Mouse (Mus musculus): Measurements from ENCODE around the gene Pnkd. TPM values are rescaled to one million over a fixed set of nuclear protein-coding genes. Genes with fewer than 3 reads are reported as not detected.
A peak's percentile ranks its signal among the peaks of the same experiment; 100 is the strongest.

Pnkd gene
- total and polyA plus RNA-seq, 2 experiments: 28.0 to 130 TPM

DNA sequence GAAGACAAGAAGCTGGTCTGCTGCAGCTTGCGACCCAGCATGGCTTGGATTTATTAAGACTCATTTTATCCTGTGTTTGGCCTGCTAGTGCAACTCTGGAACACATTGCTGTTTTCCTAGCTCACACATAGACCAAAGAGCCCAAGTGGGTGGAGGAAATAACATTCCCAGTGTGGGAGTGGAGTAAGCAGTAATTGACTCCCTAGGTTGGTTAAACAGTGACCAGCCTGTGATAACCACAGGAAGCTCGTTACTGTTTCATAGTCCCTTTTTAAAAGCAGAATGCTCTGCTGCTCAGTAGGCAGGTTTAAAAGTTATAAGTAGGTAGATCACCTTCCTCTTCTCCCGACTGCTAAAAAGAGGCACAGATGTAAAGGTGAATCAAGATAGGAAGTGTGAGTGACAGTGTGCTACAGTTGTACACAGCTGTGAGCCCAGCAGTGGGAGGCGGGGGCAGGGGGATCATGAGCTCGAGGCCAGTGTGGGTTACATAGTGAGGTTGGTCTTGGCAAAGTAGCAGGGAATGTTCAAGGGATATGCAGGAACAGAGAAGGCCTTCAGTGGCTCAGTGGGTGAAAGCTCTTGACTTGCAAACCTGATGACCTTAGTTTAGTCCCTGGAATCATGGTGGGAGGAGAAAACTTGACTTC is 35.3 kb upstream of the Pnkd start:
- H3K4me1 ChIP-seq (ENCODE audit: control insufficient read depth, insufficient read depth, low read length): peaks cover 20% of the 10 kb centered on the region; the same call in 1 of the 2 replicates
- H3K27ac ChIP-seq (replicated peaks; ENCODE audit: insufficient read depth, low read depth, low read length): peak overlapping the region; percentile 82
- H3K27me3 ChIP-seq (ENCODE audit: control insufficient read depth, insufficient read depth, low read length): no peaks in the 10 kb centered on the region
- H3K4me3 ChIP-seq (ENCODE audit: insufficient read depth, low read depth, low read length): peak overlapping the region; percentile 2; the same call in 1 of the 2 replicates
- 19% methylated on average over 5 of the region's 5 CpGs for WGBS
- TF ChIP-seq POLR2A (IDR thresholded peaks at IDR 0.05; ENCODE audit: extremely low read depth, insufficient read depth, low read length) (no peak), CTCF (IDR thresholded peaks at IDR 0.05; ENCODE audit: low read depth, low read length) (no peak)
- peak overlapping the region; percentile 40 for H3K9ac ChIP-seq (ENCODE audit: low read depth, low read length)
- peaks cover 23% of the 10 kb centered on the region; the same call in 1 of the 2 replicates for H3K79me2 ChIP-seq (ENCODE audit: control insufficient read depth, insufficient read depth, low read length)
- peaks cover 46% of the 10 kb centered on the region for H3K36me3 ChIP-seq (ENCODE audit: control insufficient read depth, insufficient read depth, low read length)
- peak; percentile 95 for DNase-seq (ENCODE audit: extremely low read depth, low read depth, low spot score)

DNA sequence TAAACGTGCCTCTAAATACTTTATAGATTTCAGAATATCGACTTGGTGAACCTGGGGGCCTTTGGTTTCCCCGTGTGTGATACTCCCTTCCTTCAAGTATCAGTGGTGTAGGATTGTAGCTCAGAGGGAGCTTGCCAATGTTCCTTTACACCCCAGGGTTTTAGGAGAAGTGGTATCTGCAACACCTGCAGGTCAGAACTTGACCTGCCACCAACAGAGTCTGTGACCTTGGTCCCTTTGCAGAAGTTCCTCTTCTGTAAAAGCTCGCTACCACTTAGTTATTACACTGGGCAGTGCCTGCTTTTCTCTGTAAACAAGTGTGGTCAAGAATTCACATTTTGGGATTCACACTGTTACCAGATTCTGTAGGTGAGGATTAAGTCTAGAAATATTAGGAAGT is 34.6 kb upstream of the Pnkd start:
- Histone ChIP-seq H3K36me3 (ENCODE audit: control insufficient read depth, insufficient read depth, low read length) (peaks cover 50% of the 10 kb centered on the region), H3K9ac (ENCODE audit: low read depth, low read length) (no peak overlapping the region), H3K4me1 (ENCODE audit: control insufficient read depth, insufficient read depth, low read length) (peaks cover 20% of the 10 kb centered on the region; the same call in 1 of the 2 replicates), H3K27me3 (ENCODE audit: control insufficient read depth, insufficient read depth, low read length) (no peaks in the 10 kb centered on the region), H3K27ac (replicated peaks; ENCODE audit: insufficient read depth, low read depth, low read length) (peak overlapping the region; percentile 82), H3K79me2 (ENCODE audit: control insufficient read depth, insufficient read depth, low read length) (peaks cover 19% of the 10 kb centered on the region; the same call in 1 of the 2 replicates), H3K4me3 (ENCODE audit: insufficient read depth, low read depth, low read length) (no peak overlapping the region)
- WGBS: 53% methylated on average over 4 of the region's 4 CpGs
- TF ChIP-seq CTCF (IDR thresholded peaks at IDR 0.05; ENCODE audit: low read depth, low read length) (no peak), POLR2A (IDR thresholded peaks at IDR 0.05; ENCODE audit: extremely low read depth, insufficient read depth, low read length) (no peak)
- peak; percentile 71 for DNase-seq (ENCODE audit: extremely low read depth, low read depth, low spot score)

DNA sequence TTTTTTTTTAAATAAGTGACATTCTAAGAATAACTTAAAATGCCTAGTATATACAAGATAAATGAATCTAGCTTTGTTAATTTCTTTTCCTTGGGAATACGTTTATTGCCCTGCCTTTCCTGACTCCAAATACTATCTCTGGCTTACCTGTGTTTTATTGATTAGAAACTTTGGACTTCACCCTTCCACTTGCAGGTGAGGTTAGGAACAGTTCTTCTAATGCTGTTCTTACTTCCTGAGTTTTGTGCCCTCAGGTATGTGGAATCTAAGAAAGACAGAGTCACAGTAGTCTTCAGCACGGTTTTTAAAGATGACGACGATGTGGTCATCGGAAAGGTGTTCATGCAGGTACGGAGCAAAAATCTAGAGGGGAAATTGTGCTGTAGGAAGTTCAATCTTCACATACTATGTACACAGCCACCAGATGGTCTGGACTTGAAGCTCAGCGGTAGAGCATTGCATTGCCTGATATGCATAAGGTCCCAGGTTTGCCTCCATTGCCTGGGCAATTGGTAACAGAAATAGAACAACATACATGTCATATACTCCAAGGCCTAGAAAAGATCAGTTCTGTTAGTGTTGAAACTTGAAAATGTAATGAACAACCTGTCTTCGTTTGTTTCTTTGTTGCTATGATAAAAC is 28.9 kb upstream of the Pnkd start:
- 83% methylated on average over 8 of the region's 8 CpGs for WGBS
- H3K4me3 ChIP-seq (ENCODE audit: insufficient read depth, low read depth, low read length): no peak overlapping the region
- no peak overlapping the region for H3K27ac ChIP-seq (replicated peaks; ENCODE audit: insufficient read depth, low read depth, low read length)
- H3K79me2 ChIP-seq (ENCODE audit: control insufficient read depth, insufficient read depth, low read length): peaks cover 5% of the 10 kb centered on the region; the same call in 1 of the 2 replicates
- TF ChIP-seq CTCF (IDR thresholded peaks at IDR 0.05; ENCODE audit: low read depth, low read length): no peak
- no peak for TF ChIP-seq POLR2A (IDR thresholded peaks at IDR 0.05; ENCODE audit: extremely low read depth, insufficient read depth, low read length)
- H3K36me3 ChIP-seq (ENCODE audit: control insufficient read depth, insufficient read depth, low read length): peaks cover 66% of the 10 kb centered on the region
- H3K27me3 ChIP-seq (ENCODE audit: control insufficient read depth, insufficient read depth, low read length): no peaks in the 10 kb centered on the region
- H3K9ac ChIP-seq (ENCODE audit: low read depth, low read length): no peak overlapping the region
- DNase-seq (ENCODE audit: extremely low read depth, low read depth, low spot score): no peak
- H3K4me1 ChIP-seq (ENCODE audit: control insufficient read depth, insufficient read depth, low read length): no peaks in the 10 kb centered on the region; the same call in none of the 2 replicates

DNA sequence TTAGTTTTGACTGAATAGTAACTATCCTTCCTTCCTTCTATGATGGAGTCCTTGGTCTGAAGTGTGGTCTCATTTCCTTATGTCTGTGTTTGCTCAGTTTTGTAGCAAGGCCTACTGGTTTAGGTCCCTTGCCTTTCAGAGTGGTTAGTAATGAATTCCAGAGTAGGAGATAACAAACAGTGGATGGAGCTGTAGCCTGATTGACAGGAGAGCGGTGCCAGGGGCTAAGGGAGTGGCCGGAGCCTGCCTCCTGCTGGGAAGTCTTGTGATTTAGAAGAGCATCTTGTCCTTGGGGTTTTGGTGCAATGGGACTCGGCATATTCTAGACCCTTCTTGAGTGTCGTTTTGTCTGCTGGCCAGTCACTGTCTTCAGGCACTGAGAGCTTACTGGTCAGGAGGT is 27.9 kb upstream of the Pnkd start:
- Histone ChIP-seq H3K27ac (replicated peaks; ENCODE audit: insufficient read depth, low read depth, low read length) (no peak overlapping the region), H3K4me3 (ENCODE audit: insufficient read depth, low read depth, low read length) (no peak overlapping the region), H3K36me3 (ENCODE audit: control insufficient read depth, insufficient read depth, low read length) (peaks cover 59% of the 10 kb centered on the region), H3K27me3 (ENCODE audit: control insufficient read depth, insufficient read depth, low read length) (no peaks in the 10 kb centered on the region), H3K79me2 (ENCODE audit: control insufficient read depth, insufficient read depth, low read length) (peaks cover under 1% of the 10 kb centered on the region; the same call in 1 of the 2 replicates), H3K4me1 (ENCODE audit: control insufficient read depth, insufficient read depth, low read length) (no peaks in the 10 kb centered on the region; the same call in 1 of the 2 replicates), H3K9ac (ENCODE audit: low read depth, low read length) (no peak overlapping the region)
- WGBS: 94% methylated on average over 4 of the region's 4 CpGs
- no peak for DNase-seq (ENCODE audit: extremely low read depth, low read depth, low spot score)
- TF ChIP-seq POLR2A (IDR thresholded peaks at IDR 0.05; ENCODE audit: extremely low read depth, insufficient read depth, low read length): no peak
- TF ChIP-seq CTCF (IDR thresholded peaks at IDR 0.05; ENCODE audit: low read depth, low read length): no peak

DNA sequence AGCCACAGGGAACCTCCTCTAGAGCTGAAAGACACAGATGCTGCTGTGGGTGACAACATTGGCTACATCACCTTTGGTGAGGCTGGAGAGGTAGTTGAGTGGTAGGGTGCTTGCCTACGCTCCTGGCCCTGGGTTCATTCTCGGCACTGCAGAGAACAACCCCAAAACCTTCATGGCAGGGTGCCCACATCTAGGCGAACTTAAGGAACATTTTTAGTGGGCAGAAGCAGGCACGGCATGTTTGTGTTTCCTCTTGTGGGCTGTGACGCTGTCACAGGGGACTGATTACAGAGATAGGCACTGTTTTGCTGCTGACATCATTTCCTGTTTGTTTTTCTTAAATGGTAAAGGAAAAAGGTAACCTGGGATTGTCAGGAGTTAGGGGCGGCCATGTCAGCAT is 22.2 kb upstream of the Pnkd start:
- TF ChIP-seq POLR2A (IDR thresholded peaks at IDR 0.05; ENCODE audit: extremely low read depth, insufficient read depth, low read length): no peak
- WGBS: 75% methylated on average over 6 of the region's 6 CpGs
- DNase-seq (ENCODE audit: extremely low read depth, low read depth, low spot score): no peak
- H3K36me3 ChIP-seq (ENCODE audit: control insufficient read depth, insufficient read depth, low read length): peaks cover 63% of the 10 kb centered on the region
- H3K9ac ChIP-seq (ENCODE audit: low read depth, low read length): no peak overlapping the region
- no peaks in the 10 kb centered on the region for H3K79me2 ChIP-seq (ENCODE audit: control insufficient read depth, insufficient read depth, low read length)
- H3K4me3 ChIP-seq (ENCODE audit: insufficient read depth, low read depth, low read length): no peak overlapping the region
- no peaks in the 10 kb centered on the region; the same call in 1 of the 2 replicates for H3K4me1 ChIP-seq (ENCODE audit: control insufficient read depth, insufficient read depth, low read length)
- H3K27me3 ChIP-seq (ENCODE audit: control insufficient read depth, insufficient read depth, low read length): no peaks in the 10 kb centered on the region
- H3K27ac ChIP-seq (replicated peaks; ENCODE audit: insufficient read depth, low read depth, low read length): no peak overlapping the region

DNA sequence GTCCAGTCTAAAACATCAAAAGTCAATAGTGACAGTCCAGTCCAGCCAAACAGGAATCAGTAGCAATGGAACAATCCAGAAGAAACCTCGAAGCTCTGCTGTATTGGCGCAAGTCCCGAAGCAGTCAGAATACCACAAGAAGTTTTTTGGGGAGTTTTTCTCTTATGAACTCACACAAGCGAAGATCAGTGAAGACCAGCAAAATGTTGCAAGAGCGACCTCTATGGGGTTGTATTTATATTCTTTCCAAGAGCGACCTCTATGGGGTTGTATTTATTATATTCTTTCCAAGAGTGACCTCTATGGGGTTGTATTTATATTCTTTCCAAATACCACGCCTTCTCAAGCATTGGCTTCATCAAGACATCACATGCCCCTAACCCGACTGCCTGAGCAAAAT is 16.0 kb upstream of the Pnkd start:
- TF ChIP-seq POLR2A (IDR thresholded peaks at IDR 0.05; ENCODE audit: extremely low read depth, insufficient read depth, low read length) (no peak), CTCF (IDR thresholded peaks at IDR 0.05; ENCODE audit: low read depth, low read length) (no peak)
- 87% methylated on average over 8 of the region's 8 CpGs for WGBS
- no peaks in the 10 kb centered on the region for H3K4me1 ChIP-seq (ENCODE audit: control insufficient read depth, insufficient read depth, low read length)
- H3K79me2 ChIP-seq (ENCODE audit: control insufficient read depth, insufficient read depth, low read length): no peaks in the 10 kb centered on the region
- H3K27me3 ChIP-seq (ENCODE audit: control insufficient read depth, insufficient read depth, low read length): no peaks in the 10 kb centered on the region
- peaks cover 37% of the 10 kb centered on the region for H3K36me3 ChIP-seq (ENCODE audit: control insufficient read depth, insufficient read depth, low read length)
- no peak for DNase-seq (ENCODE audit: extremely low read depth, low read depth, low spot score)
- H3K9ac ChIP-seq (ENCODE audit: low read depth, low read length): no peak overlapping the region
- no peak overlapping the region for H3K4me3 ChIP-seq (ENCODE audit: insufficient read depth, low read depth, low read length)
- no peak overlapping the region for H3K27ac ChIP-seq (replicated peaks; ENCODE audit: insufficient read depth, low read depth, low read length)
